Mouse (Mus musculus): ENCODE measurements around the gene Itga1.

The Itga1 gene

GRCm38 (mm10) chr13:115099381-115099780, 2.4 kb downstream of the Itga1 start:
- DNase-seq (ENCODE audit: low read depth, low spot score): no peak

- no peak for DNase-seq (ENCODE audit: low read depth, low spot score)
Measured at GRCm38 (mm10) chr13:115098227-115098626, 3.5 kb downstream of the Itga1 start.

GRCm38 (mm10) chr13:115096965-115097364, 4.8 kb downstream of the Itga1 start:
- no peak for DNase-seq (ENCODE audit: low read depth, low spot score)

DNA sequence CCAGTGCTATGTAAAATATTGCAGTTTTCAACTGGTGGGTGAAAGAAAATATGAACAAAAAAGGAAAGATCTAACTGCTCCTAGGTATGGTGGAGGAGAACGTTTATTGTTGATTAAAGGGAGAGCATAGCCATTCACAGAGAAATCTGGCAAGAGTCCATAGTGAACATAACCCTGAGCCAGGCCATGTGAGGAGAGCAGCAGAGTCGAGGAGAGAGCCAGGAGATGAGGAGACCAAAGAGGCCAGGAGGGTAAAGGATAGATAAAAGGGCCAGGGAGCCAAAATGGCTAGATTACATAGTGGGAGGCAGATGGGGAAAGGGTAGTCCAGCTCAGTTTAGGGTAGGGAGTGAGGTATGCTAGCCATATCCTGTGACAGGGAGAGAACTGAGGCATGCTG, 5.5 kb downstream of the Itga1 start:
- no peak for DNase-seq (ENCODE audit: low read depth, low spot score)

- no peak for DNase-seq (ENCODE audit: low read depth, low spot score)
Measured at GRCm38 (mm10) chr13:115095392-115095791, 6.4 kb downstream of the Itga1 start.

GRCm38 (mm10) chr13:115091511-115091910, 10.3 kb downstream of the Itga1 start:
- DNase-seq (ENCODE audit: low read depth, low spot score): no peak

DNA sequence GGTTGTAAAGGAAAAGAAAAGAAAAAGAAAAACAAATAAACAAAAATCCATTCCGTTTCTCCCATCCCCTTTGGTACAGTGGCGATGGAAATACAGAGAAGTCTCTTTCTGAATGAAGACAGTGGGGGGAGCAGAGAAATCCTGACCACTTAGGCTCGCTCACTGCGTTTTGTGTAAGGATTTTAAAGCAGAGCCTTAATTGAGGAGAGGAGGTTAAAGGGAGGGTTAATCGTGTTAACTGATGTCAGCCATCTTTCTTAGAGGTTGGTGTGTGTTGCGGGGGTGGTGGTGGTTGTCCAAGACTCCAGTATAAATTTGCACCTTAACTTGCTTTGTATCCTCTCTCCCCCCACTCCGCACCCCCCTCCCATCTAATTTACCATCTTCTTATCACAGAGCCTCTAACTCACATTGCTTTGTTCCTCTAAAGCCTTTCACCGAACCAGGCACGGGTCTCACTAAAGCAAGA, 10.8 kb downstream of the Itga1 start:
- no peak for DNase-seq (ENCODE audit: low read depth, low spot score)

- DNase-seq (ENCODE audit: low read depth, low spot score): peak; percentile 95
Measured at GRCm38 (mm10) chr13:115090069-115090976, 11.4 kb downstream of the Itga1 start, which contains the start of gene Pelo. Pelo (minus strand) TSS chr13:115090186.

DNA sequence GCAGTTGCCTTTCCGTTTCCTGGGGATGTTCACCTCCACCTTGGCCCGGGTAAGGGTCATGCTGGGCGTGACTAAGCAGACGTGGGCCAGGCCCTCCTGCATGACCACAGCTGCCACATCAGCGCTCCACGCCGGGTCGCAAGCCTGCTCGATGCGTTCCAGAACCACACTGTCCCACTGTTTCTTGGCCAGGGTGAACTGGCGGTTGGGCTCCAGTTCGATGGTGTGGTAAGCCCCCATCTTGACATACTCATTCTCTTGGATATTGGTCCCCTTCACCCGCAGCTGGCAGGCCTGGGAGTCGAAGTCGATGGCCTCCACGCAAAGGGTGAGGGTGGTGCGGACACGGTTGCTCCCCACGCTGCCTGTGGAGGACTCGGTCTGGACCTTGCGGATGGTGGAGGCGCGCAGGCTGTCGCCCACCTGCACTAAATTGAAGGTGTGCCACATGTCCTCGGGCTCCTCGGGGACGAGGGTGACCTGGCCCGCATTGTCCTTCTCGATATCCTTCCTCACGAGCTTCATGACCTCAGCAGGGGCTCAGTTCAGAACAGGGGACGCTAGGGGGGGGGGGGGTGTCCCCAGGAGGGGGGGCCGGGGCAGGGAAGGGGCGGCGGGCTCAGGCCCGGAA, 12.3 kb downstream of the Itga1 start:
- DNase-seq (ENCODE audit: low read depth, low spot score): no peak

DNA sequence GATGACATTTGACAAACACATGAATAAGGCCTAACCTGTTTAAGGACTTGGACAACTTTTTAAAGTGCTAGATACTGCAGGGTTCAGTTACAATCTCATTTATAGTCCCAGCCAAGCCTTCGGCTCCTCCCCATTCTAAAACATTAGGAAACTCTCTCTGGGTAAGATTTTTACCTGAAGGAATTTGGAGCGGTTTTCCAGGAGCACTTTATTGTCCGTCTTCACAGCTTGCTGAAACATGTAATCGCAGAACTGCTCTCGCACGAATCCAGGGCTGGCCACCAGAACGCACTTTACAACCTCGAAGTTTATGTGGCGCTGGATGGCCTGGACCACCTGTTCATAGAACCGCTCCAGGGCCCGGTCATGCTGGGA, 12.8 kb downstream of the Itga1 start:
- no peak for DNase-seq (ENCODE audit: low read depth, low spot score)

DNA sequence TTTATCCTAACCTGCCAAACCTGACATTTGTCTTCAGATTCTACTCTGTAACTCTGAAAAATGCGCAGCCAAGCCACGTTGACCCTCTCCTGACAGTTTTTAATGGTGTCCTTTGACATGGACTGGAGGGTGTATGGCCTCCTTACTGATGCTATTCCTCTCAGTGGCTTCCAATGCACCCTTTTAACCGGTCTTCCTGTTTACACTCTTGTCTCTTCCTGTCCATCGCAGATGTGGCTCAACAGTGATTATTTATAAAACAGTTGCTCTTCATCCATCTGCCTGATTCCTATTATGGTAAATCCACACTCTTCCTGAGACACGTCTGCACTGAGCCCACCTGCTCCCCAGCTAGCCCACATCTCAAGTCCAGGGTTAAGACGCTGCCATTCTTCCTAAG, 15.8 kb downstream of the Itga1 start:
- no peak for DNase-seq (ENCODE audit: low read depth, low spot score)

DNA sequence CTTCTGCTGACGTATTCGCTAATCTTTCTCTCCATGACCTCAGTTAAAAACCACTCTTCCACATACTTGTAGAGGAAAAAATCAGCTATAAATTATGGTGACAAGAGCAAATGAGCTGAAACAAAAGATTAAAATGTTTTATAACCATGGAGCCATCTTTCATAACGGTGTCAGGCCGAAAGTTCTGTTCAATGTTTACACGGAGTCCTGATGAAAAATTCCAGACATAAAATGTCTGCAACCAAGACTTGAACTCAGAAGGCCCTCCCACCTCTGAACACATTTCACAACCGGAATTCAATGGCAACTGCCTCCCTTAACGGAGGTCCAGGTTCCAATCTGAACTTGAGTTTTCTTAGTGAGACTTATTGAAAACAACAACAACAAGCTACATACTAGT, 19.4 kb downstream of the Itga1 start:
- no peak for DNase-seq (ENCODE audit: low read depth, low spot score)

DNA sequence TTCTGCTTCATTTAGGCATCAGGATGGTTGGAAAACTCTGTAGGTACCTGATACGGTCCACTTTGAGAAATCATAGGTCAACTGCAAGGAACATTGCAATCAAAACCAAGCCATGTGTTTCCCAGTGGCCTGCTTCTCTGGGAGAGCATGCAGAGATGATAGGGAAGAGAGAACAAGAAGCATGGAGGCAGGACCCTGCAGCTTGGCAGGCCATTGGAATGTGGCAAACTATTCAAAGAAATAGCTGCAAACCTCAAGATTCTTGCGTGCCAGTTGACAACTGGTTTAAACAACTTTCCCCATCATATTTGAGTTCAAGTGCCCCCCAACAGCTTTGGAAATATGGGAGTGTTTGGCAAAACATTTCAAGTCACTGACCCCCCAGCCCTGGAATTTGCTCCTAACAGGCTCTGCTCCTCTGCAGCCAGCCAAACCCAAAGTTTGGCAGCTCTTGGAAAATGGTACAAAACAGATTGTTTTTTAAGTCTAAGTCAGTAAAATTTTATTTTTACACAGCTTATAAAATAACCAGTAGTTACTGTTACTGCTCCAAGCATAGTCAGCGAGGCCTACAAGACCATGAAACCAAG, 21.7 kb downstream of the Itga1 start:
- no peak for DNase-seq (ENCODE audit: low read depth, low spot score)

GRCm38 (mm10) chr13:115078997-115079685, 22.6 kb downstream of the Itga1 start:
- DNase-seq (ENCODE audit: low read depth, low spot score): no peak

- DNase-seq (ENCODE audit: low read depth, low spot score): no peak
Measured at GRCm38 (mm10) chr13:115077346-115078134, 24.2 kb downstream of the Itga1 start.

- DNase-seq (ENCODE audit: low read depth, low spot score): no peak
Measured at GRCm38 (mm10) chr13:115072386-115072785, 29.4 kb downstream of the Itga1 start.

- DNase-seq (ENCODE audit: low read depth, low spot score): no peak
Measured at GRCm38 (mm10) chr13:115071431-115071830, 30.3 kb downstream of the Itga1 start.

DNA sequence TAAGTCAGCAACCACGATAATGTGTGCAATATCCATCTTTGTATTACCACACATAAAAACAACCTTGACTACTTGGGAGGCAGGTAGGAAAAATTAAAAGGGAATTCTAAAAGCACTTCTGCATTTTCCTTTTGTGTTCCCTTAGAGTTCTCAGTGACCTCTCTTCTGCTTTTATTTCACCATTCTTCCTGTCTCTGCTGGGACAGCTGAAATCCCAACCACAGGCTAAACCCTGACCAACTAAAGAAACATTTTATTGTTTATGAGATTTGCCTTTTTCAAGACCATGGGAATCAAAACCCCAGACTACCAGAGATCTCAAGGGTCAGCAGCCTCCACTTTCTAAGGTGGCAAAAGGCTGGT, 33.8 kb downstream of the Itga1 start:
- DNase-seq (ENCODE audit: low read depth, low spot score): no peak

GRCm38 (mm10) chr13:115067324-115067967, 34.3 kb downstream of the Itga1 start:
- no peak for DNase-seq (ENCODE audit: low read depth, low spot score)

- no peak for DNase-seq (ENCODE audit: low read depth, low spot score)
Measured at GRCm38 (mm10) chr13:115057555-115057954, 44.2 kb downstream of the Itga1 start.

GRCm38 (mm10) chr13:115054783-115055182, 47.0 kb downstream of the Itga1 start:
- DNase-seq (ENCODE audit: low read depth, low spot score): no peak

Measured in skeletal muscle tissue, adult 2 months (tissue).